Mouse (Mus musculus): ENCODE results near the gene Hoxd8. TPM values are rescaled to one million over a fixed set of nuclear protein-coding genes. Genes with fewer than 3 reads are reported as not detected.

The Hoxd8 gene
- polyA plus RNA-seq, 1 experiment, result 0.92 TPM

GRCm38 (mm10) chr2:74683471-74683951 is 20.9 kb upstream of the Hoxd8 start:
- 4% methylated on average over 18 of the region's 18 CpGs for WGBS
- DNase-seq (ENCODE audit: low read depth, low spot score), result no peak

- no peak for DNase-seq (ENCODE audit: low read depth, low spot score)
- 30% methylated on average over 12 of the region's 12 CpGs for WGBS
Measured at GRCm38 (mm10) chr2:74684106-74684505, 20.3 kb upstream of the Hoxd8 start.

DNA sequence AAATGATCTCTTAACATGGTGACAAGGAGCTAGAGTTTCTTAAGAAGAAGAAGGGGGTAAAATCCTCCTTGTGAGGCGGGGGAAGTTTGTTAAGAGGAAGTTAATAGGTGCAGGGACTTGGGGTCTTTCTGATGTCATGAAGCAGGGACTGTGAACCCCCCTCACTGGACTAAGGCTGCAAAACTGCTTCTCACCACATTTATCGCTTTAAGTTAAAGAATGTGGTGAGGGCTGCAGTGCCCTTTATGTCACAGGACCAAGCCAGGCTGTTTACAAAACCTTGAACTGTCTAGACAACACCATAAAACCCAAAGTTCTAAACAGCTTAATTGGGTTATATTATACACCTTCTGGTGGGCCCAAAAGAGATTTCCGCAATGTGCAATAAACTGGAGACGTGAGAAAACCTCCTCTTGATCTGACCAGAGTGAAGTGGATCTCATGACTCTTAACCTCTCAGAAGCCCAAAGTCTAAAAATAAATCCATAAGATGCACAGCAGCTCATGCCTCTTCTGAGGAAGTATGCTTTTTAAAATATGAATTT is 19.3 kb upstream of the Hoxd8 start:
- 48% methylated on average over 4 of the region's 4 CpGs for WGBS
- no peak for DNase-seq (ENCODE audit: low read depth, low spot score)

DNA sequence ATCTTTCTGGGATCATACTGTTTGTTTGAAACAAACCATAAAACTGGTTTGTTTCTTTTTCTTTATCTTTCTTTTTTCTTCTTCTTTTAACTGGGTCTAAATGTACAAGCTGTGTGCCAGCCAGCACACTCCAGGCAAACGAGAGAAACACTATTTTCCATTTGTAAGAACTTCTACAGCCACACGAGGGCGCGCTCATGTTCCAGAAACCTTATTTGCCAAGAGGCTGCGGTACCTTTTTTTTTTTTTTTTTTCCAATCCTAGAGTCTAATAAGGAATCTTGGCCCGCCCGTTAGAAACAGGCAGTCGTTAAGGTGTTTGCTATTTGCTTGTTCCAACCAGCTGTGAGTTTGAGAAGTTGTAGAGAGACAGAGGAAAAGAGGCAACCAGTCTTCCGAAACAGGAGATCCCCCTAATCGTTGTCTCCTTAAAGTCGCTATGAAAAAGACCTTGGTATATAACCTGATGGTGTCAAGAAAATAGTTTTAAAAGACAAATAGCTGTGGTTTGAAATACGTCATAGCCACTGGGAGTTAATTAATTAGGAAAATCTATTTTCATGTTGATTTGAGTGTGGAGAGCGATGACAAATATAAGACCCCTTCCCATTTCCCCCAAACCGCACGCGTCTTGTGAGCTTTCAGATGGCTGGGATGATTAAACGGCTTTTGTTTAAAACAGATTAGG is 18.0 kb upstream of the Hoxd8 start:
- no peak for DNase-seq (ENCODE audit: low read depth, low spot score)
- WGBS, result 12% methylated on average over 17 of the region's 17 CpGs

DNA sequence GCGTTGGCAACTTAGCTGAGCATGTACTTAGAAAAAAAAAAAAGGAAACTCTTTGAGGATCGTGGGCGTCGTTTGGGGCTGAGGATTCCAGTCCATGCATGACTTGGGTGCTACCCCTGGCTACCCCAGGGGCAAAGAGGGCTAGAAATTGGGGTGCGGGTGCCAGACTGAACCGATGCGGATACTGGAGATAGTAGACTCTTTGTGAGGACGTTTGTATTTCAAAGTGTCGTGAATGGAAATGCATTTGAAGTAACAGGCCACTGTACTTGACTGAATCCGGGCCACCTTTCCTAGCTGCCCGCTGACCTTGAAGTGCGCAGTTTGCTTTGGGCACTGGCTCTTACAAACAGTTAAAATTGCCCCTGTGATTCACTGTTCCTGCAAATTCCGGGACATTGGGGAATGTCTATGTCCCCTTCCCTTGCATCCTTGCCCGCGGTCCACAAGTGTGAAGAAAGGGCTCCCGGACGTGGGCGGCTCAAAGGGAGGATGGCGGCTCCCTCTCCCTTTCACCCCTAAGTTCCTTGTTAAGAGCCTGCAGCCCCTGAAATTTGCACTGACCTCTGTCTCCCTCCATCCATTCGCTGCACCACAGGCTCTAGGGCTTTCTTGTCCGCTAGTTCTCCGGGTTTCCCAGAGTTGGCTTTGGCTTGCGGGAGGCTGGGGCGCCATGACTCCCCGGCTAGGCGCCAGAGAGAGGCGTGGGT is 17.3 kb upstream of the Hoxd8 start:
- 11% methylated on average over 27 of the region's 27 CpGs for WGBS
- DNase-seq (ENCODE audit: low read depth, low spot score), result no peak

DNA sequence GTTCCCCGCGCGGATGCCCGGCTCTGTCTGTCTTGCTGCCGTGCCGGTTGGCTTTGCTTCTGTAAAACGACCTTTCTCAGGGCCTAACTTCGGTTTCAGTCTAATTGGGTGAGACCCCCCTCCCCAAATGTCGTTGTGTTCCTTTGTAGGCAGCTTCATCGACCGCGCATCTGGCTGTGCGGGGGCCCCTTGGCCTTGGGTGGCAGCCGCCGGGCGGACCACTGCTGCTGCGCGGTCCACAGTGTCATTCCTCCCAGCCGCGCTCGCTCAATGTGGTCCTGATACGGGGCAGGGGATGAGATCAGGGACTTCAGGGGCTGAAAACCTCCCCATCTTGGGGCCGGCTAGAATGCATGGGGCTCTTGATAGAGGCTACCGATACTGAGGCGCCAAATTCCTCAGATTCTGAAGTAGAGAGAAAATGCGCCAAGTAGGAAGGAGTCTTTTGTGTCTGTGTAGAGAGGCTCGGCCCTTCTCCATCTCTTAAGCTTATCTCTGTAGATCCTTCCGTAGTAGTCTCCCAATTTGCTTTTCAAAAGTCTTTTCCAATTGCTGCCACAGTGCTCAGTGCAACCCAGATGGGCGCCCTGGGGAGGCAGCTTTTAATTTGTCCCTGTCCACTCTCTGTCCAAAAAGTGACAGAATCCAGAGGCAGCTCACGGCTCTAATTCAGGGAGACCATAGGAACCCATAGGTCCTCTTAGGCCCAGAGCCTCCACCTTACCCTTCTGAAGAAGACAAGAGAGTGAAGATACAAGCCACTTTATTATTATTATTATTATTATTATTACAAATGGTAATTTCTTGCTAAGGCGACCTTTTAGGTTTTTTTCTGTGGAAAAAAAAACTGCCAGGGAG is 16.5 kb upstream of the Hoxd8 start:
- DNase-seq (ENCODE audit: low read depth, low spot score), result no peak
- 13% methylated on average over 31 of the region's 31 CpGs for WGBS

GRCm38 (mm10) chr2:74688795-74689573 is 15.4 kb upstream of the Hoxd8 start:
- WGBS, result 23% methylated on average over 12 of the region's 12 CpGs
- DNase-seq (ENCODE audit: low read depth, low spot score), result no peak

GRCm38 (mm10) chr2:74689574-74690337 is 14.7 kb upstream of the Hoxd8 start:
- WGBS, result 7% methylated on average over 24 of the region's 24 CpGs
- no peak for DNase-seq (ENCODE audit: low read depth, low spot score)

GRCm38 (mm10) chr2:74690338-74690716 is 14.1 kb upstream of the Hoxd8 start:
- DNase-seq (ENCODE audit: low read depth, low spot score), result no peak
- 23% methylated on average over 8 of the region's 8 CpGs for WGBS

DNA sequence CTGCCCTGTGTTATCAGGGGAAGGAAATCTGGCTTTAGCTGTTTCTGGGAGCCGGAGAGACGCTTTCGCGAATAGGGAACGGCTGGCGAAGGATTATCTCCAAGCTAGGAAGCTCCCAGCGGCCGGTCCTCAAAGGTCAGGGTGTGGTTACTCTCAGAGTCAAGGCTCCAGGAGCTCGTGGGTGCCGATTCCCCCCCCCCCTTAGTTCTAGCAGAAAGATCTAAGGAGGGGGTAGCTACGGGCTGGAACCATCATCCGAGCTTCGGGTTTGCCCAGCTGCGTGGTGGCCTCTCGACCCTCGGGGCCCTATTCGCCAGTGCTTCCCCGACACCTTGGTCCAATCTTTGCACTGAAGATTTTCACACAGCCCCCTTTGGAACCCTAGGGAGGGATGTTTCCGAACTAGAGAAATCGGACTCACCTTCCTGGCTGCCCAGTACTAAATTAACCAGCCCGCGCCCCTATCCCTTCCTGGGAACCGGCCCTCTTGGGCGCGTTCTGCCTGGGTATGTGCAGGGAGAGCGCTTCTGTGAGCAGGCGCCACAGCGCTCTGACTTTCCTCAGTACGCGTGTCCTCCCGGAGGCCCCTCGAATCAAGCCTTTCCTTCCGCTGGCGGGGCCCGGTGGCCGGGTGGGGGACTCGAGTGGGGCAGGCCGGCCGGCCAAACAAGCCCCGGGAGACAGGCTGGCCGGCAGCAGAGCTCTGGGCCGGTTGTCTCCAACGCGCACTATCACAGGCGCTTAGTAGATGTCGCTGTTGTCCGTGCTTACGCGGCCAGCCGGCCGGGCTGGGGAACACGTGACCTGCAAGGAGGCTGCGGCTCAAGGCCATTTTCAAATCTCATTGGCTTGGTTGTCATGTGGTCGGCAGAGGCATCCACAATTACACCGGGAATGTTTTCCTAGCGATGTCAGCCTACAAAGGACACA is 13.1 kb upstream of the Hoxd8 start, which contains the start of gene Hoxd10:
Gene Hoxd10, plus strand, starts transcription at position 903 of the 930 bp plus-strand sequence.
- no peak for DNase-seq (ENCODE audit: low read depth, low spot score)
- WGBS, result 9% methylated on average over 56 of the region's 56 CpGs

GRCm38 (mm10) chr2:74691995-74692807 is 12.2 kb upstream of the Hoxd8 start:
- no peak for DNase-seq (ENCODE audit: low read depth, low spot score)
- WGBS, result 10% methylated on average over 35 of the region's 35 CpGs

GRCm38 (mm10) chr2:74692808-74693431 is 11.5 kb upstream of the Hoxd8 start:
- no peak for DNase-seq (ENCODE audit: low read depth, low spot score)
- 24% methylated on average over 20 of the region's 20 CpGs for WGBS

GRCm38 (mm10) chr2:74693432-74693827 is 11.0 kb upstream of the Hoxd8 start:
- DNase-seq (ENCODE audit: low read depth, low spot score), result no peak
- WGBS, result 41% methylated on average over 4 of the region's 4 CpGs

GRCm38 (mm10) chr2:74694066-74694465 is 10.3 kb upstream of the Hoxd8 start:
- 20% methylated on average over 16 of the region's 16 CpGs for WGBS
- DNase-seq (ENCODE audit: low read depth, low spot score), result no peak

- 40% methylated on average over 1 of the region's 1 CpGs for WGBS
- no peak for DNase-seq (ENCODE audit: low read depth, low spot score)
Measured at GRCm38 (mm10) chr2:74695383-74695782, 9.0 kb upstream of the Hoxd8 start.

DNA sequence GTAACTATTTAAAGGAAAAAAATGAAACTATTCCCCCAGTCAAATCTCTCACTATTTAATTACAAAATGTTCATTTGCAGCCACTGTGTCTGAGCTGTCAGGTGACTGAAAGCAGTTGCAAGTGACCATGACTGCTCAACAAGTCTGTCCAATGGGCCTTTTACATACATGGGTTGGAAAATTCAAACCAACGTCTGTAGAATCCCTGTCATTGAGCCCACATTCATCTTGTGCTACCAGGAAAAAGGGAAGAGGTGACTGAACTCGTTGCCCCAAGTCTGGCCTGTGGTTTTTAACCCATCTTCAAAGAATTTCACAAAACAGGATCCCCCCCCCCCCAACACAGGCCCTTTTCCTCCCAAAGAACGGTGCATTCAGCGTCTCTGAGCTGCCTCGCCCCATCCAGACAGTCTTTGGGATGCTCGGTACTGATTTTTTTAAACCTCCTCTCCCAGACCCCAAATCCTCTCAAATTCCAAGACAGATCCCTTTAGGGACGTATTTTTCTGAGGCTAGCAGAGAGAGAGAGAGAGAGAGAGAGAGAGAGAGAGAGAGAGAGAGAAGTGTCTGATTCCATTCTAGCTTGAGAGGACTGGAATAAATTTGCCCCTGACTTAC is 8.5 kb upstream of the Hoxd8 start:
- 42% methylated on average over 7 of the region's 7 CpGs for WGBS
- no peak for DNase-seq (ENCODE audit: low read depth, low spot score)
